In the genomic region with DNA sequence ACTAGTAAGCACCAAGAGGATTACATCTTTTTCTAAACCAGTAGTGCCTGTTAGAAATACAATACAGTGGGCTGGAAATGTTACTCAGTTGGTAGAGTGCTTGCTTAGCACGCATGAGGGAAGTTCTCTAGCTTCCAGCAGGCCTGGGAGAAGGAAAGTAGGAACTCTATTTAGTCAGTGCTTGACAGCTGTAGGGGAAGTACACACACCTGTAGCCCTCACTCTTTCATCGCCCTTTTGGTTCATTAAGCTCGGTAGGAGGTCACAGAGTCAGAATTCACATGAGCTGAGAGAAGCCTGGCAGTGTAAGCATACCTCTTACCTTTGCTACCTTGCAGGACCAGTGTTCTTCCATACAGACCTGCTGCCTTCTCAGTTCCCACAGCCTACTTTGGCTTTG, we compare ENCODE assay signal across 1 mouse cellular context.
TF ChIP-seq lines count a peak whose summit lies in the region.

No protein-coding gene starts in this region.

TF ChIP-seq in CH12.LX, 34 proteins besides CTCF, POLR2A, EP300 and RAD21 (continued from another document):
- TF ChIP-seq ETS1 (conservative IDR thresholded peaks at IDR 0.05; ENCODE audit: low read depth, low read length): peak; percentile 82
- no peak for TF ChIP-seq ZC3H11A (IDR thresholded peaks at IDR 0.05; ENCODE audit: low read depth, low read length)
- 0 out of 2 replicates have a peak, but pooled peaks have one; percentile 19 for TF ChIP-seq MAX (IDR thresholded peaks at IDR 0.05; ENCODE audit: low read length)
- 0 out of 2 replicates have a peak, but pooled peaks have one; percentile 18 for TF ChIP-seq UBTF (IDR thresholded peaks at IDR 0.05; ENCODE audit: low read depth, low read length)
- peak; percentile 78 for TF ChIP-seq SIN3A (IDR thresholded peaks at IDR 0.05; ENCODE audit: low read length)
- TF ChIP-seq ZKSCAN1 (IDR thresholded peaks at IDR 0.05; ENCODE audit: borderline replicate concordance, low read depth, low read length): no peak
- no peak for TF ChIP-seq NRF1 (IDR thresholded peaks at IDR 0.05; ENCODE audit: low read depth, low read length)
- peak; percentile 66 for TF ChIP-seq TCF12 (IDR thresholded peaks at IDR 0.05; ENCODE audit: low read depth, low read length)
- no peak for TF ChIP-seq GABPA (IDR thresholded peaks at IDR 0.05; ENCODE audit: insufficient replicate concordance, low read depth, low read length)
- TF ChIP-seq BHLHE40 (IDR thresholded peaks at IDR 0.05; ENCODE audit: low read depth, low read length): peak; percentile 6; the same call in 1 of the 2 replicates
- TF ChIP-seq JUN (IDR thresholded peaks at IDR 0.05; ENCODE audit: insufficient read depth, low read depth, low read length): no peak
- peak; percentile 30; the same call in 1 of the 2 replicates for TF ChIP-seq MEF2A (IDR thresholded peaks at IDR 0.05; ENCODE audit: borderline replicate concordance, low read depth, low read length)
- peak; percentile 37; the same call in 1 of the 2 replicates for TF ChIP-seq MXI1 (IDR thresholded peaks at IDR 0.05; ENCODE audit: low read depth, low read length)
- TF ChIP-seq IRF4 (IDR thresholded peaks at IDR 0.05; ENCODE audit: low read depth, low read length): peak; percentile 31; the same call in 1 of the 2 replicates
- no peak for TF ChIP-seq ZNF384 (IDR thresholded peaks at IDR 0.05; ENCODE audit: low read depth, low read length)
- TF ChIP-seq MAFK (IDR thresholded peaks at IDR 0.05; ENCODE audit: insufficient replicate concordance, low read length): no peak
- no peak for TF ChIP-seq RCOR1 (conservative IDR thresholded peaks at IDR 0.05; ENCODE audit: low read depth, low read length)
- TF ChIP-seq TBP (conservative IDR thresholded peaks at IDR 0.05; ENCODE audit: low read depth, low read length): no peak
